ENCODE assay signal across 14 mouse cellular contexts in genomic region chr11:105246369-105246768, GRCm38 (mm10). TPM values are rescaled to one million over a fixed set of nuclear protein-coding genes. Genes with fewer than 3 reads are reported as not detected.
"Had no signal": no experiment of that assay in that cellular context is flagged by ENCODE, and none has a peak within 500 bp of the region (broad histone marks: within the 10 kb centered on the region; RNA-seq: fewer than 3 reads in every experiment).

No protein-coding gene starts in this region.

- H3K4me1 ChIP-seq: limb, embryonic 12.5 days; liver, embryonic 15.5 days; megakaryocyte, embryonic 14.5 days; midbrain, embryonic 12.5 days; neural tube, embryonic 13.5 days had no signal

- ATAC-seq: midbrain, embryonic 16.5 days had no signal

- H3K9ac ChIP-seq: limb, embryonic 12.5 days; liver, embryonic 15.5 days; midbrain, embryonic 12.5 days; neural tube, embryonic 13.5 days had no signal

- H3K27ac ChIP-seq: kidney, postnatal 0 days; limb, embryonic 12.5 days; liver, embryonic 15.5 days; macrophage; midbrain, embryonic 12.5 days; neural tube, embryonic 13.5 days had no signal

- H3K4me2 ChIP-seq: limb, embryonic 12.5 days; liver, embryonic 15.5 days; midbrain, embryonic 12.5 days; neural tube, embryonic 13.5 days had no signal

- H3K4me3 ChIP-seq: limb, embryonic 12.5 days; liver, embryonic 15.5 days; megakaryocyte, embryonic 14.5 days; midbrain, embryonic 12.5 days; neural tube, embryonic 13.5 days had no signal

- H3K9me3 ChIP-seq: limb, embryonic 12.5 days; liver, embryonic 15.5 days; megakaryocyte, embryonic 14.5 days; midbrain, embryonic 12.5 days; neural tube, embryonic 13.5 days had no signal

- H3K27me3 ChIP-seq: limb, embryonic 12.5 days; liver, embryonic 15.5 days; megakaryocyte, embryonic 14.5 days; midbrain, embryonic 12.5 days; neural tube, embryonic 13.5 days had no signal

- DNase-seq: kidney, adult 11 months; kidney, adult 9 months; kidney, postnatal 36 days; liver; retina, postnatal 1 day; right cerebral cortex, postnatal 25 days had no signal

RNA-seq across cellular contexts. Expression of gene Mrc2, which starts 46.1 kb away (rescaled TPM):
- polyA plus RNA-seq: macrophage had no signal
